Mouse (Mus musculus) erythroblast, embryonic 14.5 days (primary cell): ENCODE measurements around the gene Junb.

Experiments
- GATA1 ChIP-seq: IDR thresholded peaks from 2 replicates; pipeline ENCODE4 v1.6.1; 2012; ENCODE audit warnings: low read length, inconsistent platforms, mixed read lengths
- TAL1 ChIP-seq: IDR thresholded peaks from 3 replicates; pipeline ENCODE4 v1.6.1; 2012; ENCODE audit warnings: low read length, inconsistent platforms, mixed read lengths

DNA sequence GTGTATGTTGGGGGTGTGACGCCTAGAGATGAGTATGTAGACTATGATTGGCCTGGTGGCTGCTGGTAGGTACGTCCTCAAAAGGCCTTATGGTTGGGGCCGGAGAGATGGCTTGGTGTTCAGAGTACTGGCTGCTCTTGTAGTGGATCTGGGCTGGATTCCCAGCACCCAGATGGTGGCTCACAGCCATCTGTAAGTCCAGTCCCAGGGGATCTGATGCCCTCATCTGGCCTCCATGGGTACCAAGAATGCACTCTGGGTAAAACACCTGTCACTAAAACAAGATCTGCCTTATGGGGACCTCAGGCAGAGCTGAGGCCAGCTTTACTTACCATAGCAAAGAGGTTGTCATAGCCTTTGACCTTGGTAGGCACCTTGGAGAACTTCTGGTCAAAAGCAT lies 45.3 kb upstream of the Junb start:
- no peak for TF ChIP-seq GATA1
- no peak for TF ChIP-seq TAL1
